Mouse (Mus musculus): ENCODE results near the gene Krcc1. TPM values are rescaled to one million over a fixed set of nuclear protein-coding genes. Genes with fewer than 3 reads are reported as not detected.

Krcc1 gene
- polyA plus RNA-seq (2015; fragmentation: Nextera tagmentation; extraction: Ambion mirVana) = 24.2 and 25.5 TPM in 2 replicates

- peaks cover 13% of the 10 kb centered on the region for H3K4me1 ChIP-seq (replicated peaks)
- peak within 1 kb of the TSS; percentile 98 for H3K9ac ChIP-seq
- H3K27me3 ChIP-seq = no peaks in the 10 kb centered on the region
- H3K4me3 ChIP-seq = peak within 1 kb of the TSS; percentile 90
- peak; percentile 95 for ATAC-seq (ENCODE audit: low FRiP score)
- H3K27ac ChIP-seq = peak within 1 kb of the TSS; percentile 97
- H3K36me3 ChIP-seq = no peaks in the 10 kb centered on the region
- peak within 1 kb of the TSS; percentile 73 for H3K4me2 ChIP-seq
- no peaks in the 10 kb centered on the region for H3K9me3 ChIP-seq
- WGBS = under 1% methylated on average over 65 of the region's 84 CpGs
Observed at GRCm38 (mm10) chr6:71271389-71272315, at the start of gene Krcc1. Gene Krcc1, plus strand, starts transcription at chr6:71271677.

DNA sequence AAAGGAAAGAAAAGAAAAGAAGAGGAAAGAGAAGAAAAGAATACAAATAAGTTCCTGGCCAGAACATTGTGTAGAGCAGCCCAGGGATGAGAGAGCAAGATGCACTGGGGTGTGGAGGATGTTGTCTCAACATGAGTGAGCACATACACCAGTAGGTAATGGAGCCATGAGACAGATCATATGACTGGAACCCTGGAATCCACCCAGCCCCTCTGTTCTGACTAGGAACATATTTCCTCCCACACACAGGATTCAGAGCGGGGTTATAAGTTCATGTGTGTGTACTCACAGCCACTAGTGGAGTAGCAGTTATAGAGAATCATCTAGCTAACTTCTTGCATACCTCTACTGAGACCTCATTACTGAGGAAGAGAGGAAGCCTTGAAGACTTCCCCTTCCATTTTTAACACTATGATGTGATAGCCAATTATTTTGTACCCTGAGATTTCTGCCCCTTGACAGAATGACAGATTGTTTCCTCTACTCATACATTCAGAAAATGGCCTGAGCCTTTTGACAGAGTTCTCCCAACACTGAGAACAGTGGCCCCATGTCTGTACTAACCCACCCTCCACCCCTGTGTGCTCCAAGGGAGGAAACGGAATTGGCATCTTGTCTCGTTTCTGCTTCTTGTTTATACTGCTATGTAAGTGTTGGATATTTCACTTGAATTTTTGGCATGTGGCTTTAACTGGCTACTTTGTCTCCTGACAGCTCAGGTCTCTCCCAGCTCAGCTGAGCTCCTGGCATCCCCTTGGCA, 47.1 kb upstream of the Krcc1 start:
- H3K4me2 ChIP-seq = no peak overlapping the region
- peaks cover 9% of the 10 kb centered on the region for H3K4me1 ChIP-seq (replicated peaks)
- no peak for ATAC-seq (ENCODE audit: low FRiP score)
- no peak overlapping the region for H3K27ac ChIP-seq
- 86% methylated on average over 3 of the region's 3 CpGs for WGBS
- no peaks in the 10 kb centered on the region for H3K36me3 ChIP-seq
- H3K9ac ChIP-seq = no peak overlapping the region
- H3K9me3 ChIP-seq = no peaks in the 10 kb centered on the region
- no peaks in the 10 kb centered on the region for H3K27me3 ChIP-seq
- no peak overlapping the region for H3K4me3 ChIP-seq

DNA sequence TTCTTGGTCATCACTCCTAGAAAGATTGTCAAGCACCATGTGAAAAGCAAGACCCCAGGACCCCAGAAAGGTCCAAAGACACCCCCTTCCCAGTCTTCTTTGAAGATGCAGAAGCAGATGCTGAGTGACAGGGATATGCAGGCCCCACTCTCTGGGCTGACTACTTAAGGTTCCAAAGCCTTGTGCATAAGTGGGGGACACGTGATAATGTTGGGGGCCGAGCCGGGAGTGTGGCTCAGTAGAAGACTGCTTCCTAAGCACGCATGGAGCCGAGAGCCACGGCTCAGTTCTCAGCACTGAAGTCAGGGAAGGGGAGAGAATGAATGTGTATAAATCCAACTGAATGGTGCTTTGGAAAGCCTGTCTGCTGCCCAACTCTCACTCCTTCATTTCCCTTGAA, 44.9 kb upstream of the Krcc1 start:
- Histone ChIP-seq H3K4me1 (replicated peaks) (peaks cover 9% of the 10 kb centered on the region), H3K9ac (no peak overlapping the region; the same call in 1 of the 2 replicates), H3K36me3 (no peaks in the 10 kb centered on the region), H3K9me3 (no peaks in the 10 kb centered on the region), H3K4me3 (no peak overlapping the region), H3K4me2 (no peak overlapping the region), H3K27me3 (no peaks in the 10 kb centered on the region), H3K27ac (no peak overlapping the region)
- 27% methylated on average over 6 of the region's 6 CpGs for WGBS
- no peak for ATAC-seq (ENCODE audit: low FRiP score)

- WGBS = 2% methylated on average over 7 of the region's 7 CpGs
Observed at GRCm38 (mm10) chr6:71227157-71227770, 44.2 kb upstream of the Krcc1 start.

DNA sequence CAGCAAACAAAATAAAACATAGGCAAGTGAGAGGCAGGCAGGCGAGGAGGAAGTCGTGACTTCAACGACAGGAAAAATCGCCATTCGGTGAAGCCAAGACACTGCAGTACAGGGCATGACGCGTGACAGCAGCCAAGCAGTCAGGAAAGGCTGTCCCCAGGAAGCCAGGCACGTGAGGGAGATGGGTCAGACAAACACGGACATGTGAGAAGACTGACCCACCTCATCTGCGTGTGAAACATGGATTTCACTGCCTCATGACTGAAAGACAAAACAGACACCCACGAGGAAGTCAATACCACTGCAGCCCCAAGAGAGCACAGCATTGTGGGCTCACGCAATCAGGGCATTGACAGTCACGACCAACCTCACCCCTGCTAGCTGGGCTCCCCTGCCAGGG, 36.4 kb upstream of the Krcc1 start:
- H3K4me1 ChIP-seq (replicated peaks) = no peaks in the 10 kb centered on the region
- no peak overlapping the region for H3K4me2 ChIP-seq
- H3K36me3 ChIP-seq = no peaks in the 10 kb centered on the region
- no peak overlapping the region for H3K27ac ChIP-seq
- H3K9me3 ChIP-seq = no peaks in the 10 kb centered on the region
- no peak overlapping the region for H3K4me3 ChIP-seq
- H3K27me3 ChIP-seq = no peaks in the 10 kb centered on the region
- no peak overlapping the region for H3K9ac ChIP-seq
- ATAC-seq (ENCODE audit: low FRiP score) = no peak
- WGBS = 80% methylated on average over 13 of the region's 13 CpGs

More at GRCm38 (mm10) chr6:71227157-71227770, 44.2 kb upstream of the Krcc1 start:
- H3K36me3 ChIP-seq = no peaks in the 10 kb centered on the region
- H3K9me3 ChIP-seq = no peaks in the 10 kb centered on the region
- no peak overlapping the region for H3K4me3 ChIP-seq
- ATAC-seq (ENCODE audit: low FRiP score) = no peak
- H3K9ac ChIP-seq = no peak overlapping the region
- no peak overlapping the region for H3K4me2 ChIP-seq
- peaks cover 9% of the 10 kb centered on the region for H3K4me1 ChIP-seq (replicated peaks)
- no peak overlapping the region for H3K27ac ChIP-seq
- no peaks in the 10 kb centered on the region for H3K27me3 ChIP-seq

DNA sequence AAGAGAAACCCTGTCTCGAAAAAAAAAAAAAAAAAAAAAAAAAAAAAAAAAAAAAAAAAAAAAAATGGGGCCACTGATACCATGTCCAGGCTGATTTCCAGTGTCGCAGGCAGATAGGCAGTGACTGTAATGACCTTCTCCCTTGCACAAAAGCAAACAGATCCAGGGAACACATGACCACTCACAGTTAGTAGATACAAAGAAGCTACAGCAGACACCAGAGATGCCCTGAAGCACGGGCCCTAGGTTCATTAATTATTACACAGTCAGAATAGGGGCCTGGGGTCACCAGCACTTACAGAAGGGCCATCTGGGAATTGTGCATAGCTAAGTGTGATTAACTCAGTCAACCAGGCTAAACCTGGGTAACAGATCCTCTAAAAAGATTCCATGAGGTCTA, 35.5 kb upstream of the Krcc1 start:
- Histone ChIP-seq H3K9ac (no peak overlapping the region), H3K27ac (no peak overlapping the region), H3K36me3 (no peaks in the 10 kb centered on the region), H3K27me3 (no peaks in the 10 kb centered on the region), H3K4me2 (no peak overlapping the region), H3K4me3 (no peak overlapping the region), H3K4me1 (replicated peaks) (no peaks in the 10 kb centered on the region), H3K9me3 (no peaks in the 10 kb centered on the region)
- 61% methylated on average over 3 of the region's 3 CpGs for WGBS
- no peak for ATAC-seq (ENCODE audit: low FRiP score)

GRCm38 (mm10) chr6:71236506-71236905, 35.0 kb upstream of the Krcc1 start:
- Histone ChIP-seq H3K27me3 (no peaks in the 10 kb centered on the region), H3K4me1 (replicated peaks) (no peaks in the 10 kb centered on the region), H3K27ac (no peak overlapping the region), H3K36me3 (no peaks in the 10 kb centered on the region), H3K9ac (no peak overlapping the region), H3K4me2 (no peak overlapping the region), H3K9me3 (no peaks in the 10 kb centered on the region), H3K4me3 (no peak overlapping the region)
- ATAC-seq (ENCODE audit: low FRiP score) = no peak
- WGBS = 81% methylated on average over 6 of the region's 6 CpGs

GRCm38 (mm10) chr6:71237031-71237431, 34.4 kb upstream of the Krcc1 start:
- Histone ChIP-seq H3K36me3 (no peaks in the 10 kb centered on the region), H3K4me1 (replicated peaks) (no peaks in the 10 kb centered on the region), H3K9me3 (no peaks in the 10 kb centered on the region), H3K27me3 (no peaks in the 10 kb centered on the region), H3K4me3 (no peak overlapping the region), H3K4me2 (no peak overlapping the region), H3K9ac (no peak overlapping the region), H3K27ac (no peak overlapping the region)
- ATAC-seq (ENCODE audit: low FRiP score) = no peak
- 92% methylated on average over 6 of the region's 6 CpGs for WGBS

DNA sequence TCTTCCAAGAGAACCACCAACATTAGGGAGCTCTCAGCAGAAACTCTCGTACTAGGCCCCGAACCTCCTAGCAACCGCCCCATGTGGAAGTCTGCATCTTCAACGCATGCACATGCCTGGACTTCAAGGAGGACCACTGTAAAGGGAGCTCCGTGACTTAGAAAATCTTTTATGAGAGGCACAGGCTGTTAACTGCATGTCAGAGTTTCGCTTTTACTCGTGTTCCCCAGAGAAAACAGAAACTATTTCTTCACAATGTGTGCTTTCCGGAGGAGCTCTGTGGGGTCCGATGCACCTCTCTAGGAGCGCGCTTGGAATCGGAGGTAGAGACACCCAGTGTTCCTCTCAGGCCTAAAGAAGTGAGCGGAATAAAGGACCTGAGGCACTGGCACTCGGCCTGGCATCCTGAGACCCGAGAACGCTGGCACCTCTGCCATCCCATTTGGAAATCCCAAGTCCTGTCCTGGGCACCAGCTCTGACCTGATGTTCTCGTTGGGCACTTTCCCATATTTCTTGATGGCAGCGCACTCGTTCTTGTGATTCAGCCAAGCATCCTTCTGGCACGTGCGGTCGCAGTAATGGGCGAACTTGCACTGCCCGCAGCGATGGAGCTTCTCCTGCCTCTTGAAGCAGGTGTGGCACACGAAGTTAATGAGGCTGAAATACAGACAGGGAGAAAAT, 32.3 kb upstream of the Krcc1 start:
- no peak overlapping the region for H3K9ac ChIP-seq
- no peaks in the 10 kb centered on the region for H3K4me1 ChIP-seq (replicated peaks)
- H3K27me3 ChIP-seq = no peaks in the 10 kb centered on the region
- no peak overlapping the region for H3K4me2 ChIP-seq
- no peak for ATAC-seq (ENCODE audit: low FRiP score)
- no peaks in the 10 kb centered on the region for H3K9me3 ChIP-seq
- H3K4me3 ChIP-seq = no peak overlapping the region
- no peaks in the 10 kb centered on the region for H3K36me3 ChIP-seq
- 89% methylated on average over 26 of the region's 26 CpGs for WGBS
- no peak overlapping the region for H3K27ac ChIP-seq

DNA sequence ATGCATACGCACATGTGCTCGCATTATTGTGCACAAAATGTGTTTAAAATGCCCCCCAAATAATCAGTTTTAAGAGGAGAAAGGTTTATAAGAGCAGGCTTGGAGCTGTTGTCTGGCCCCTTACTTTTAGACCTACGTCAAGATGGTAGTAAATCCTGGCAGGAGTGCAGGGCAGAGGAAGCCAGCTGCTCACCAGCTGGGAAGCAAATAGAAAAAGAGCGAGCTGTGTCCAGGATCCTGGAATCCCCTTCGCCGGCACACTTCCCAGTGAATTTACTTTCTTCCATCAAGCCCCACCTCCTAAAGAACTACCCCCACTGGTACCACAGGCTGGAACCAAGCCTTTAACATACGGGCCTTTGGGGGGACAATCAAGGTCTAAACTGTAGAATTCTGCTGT, 30.6 kb upstream of the Krcc1 start:
- Histone ChIP-seq H3K27me3 (no peaks in the 10 kb centered on the region), H3K9me3 (no peaks in the 10 kb centered on the region), H3K9ac (no peak overlapping the region), H3K36me3 (no peaks in the 10 kb centered on the region), H3K4me1 (replicated peaks) (no peaks in the 10 kb centered on the region), H3K4me3 (no peak overlapping the region), H3K4me2 (no peak overlapping the region), H3K27ac (no peak overlapping the region)
- WGBS = 90% methylated on average over 7 of the region's 7 CpGs
- no peak for ATAC-seq (ENCODE audit: low FRiP score)

DNA sequence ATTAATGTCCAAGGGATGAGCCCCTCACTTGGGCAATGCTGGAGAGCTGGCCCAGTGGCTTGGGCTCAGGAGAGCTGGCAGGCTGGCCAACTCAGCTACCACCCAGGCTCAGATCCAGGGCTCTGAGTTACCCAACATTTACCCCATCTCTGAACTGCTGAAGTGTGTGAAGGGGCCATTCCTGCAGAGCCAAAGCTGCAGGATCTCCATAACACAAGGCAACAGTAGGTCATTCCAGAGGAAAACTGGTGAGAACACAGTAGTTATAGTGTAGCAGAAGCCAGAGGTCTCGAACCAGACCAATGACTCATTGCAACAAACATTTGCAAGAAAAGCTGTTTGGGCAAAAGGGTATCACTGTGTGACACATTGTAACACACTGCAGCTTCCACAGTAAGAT, 28.7 kb upstream of the Krcc1 start:
- H3K9me3 ChIP-seq = no peaks in the 10 kb centered on the region
- H3K4me1 ChIP-seq (replicated peaks) = no peaks in the 10 kb centered on the region
- no peaks in the 10 kb centered on the region for H3K36me3 ChIP-seq
- H3K4me3 ChIP-seq = no peak overlapping the region
- no peak overlapping the region for H3K4me2 ChIP-seq
- H3K27ac ChIP-seq = no peak overlapping the region
- H3K27me3 ChIP-seq = no peaks in the 10 kb centered on the region
- no peak for ATAC-seq (ENCODE audit: low FRiP score)
- 86% methylated on average over 1 of the region's 1 CpGs for WGBS
- H3K9ac ChIP-seq = no peak overlapping the region

DNA sequence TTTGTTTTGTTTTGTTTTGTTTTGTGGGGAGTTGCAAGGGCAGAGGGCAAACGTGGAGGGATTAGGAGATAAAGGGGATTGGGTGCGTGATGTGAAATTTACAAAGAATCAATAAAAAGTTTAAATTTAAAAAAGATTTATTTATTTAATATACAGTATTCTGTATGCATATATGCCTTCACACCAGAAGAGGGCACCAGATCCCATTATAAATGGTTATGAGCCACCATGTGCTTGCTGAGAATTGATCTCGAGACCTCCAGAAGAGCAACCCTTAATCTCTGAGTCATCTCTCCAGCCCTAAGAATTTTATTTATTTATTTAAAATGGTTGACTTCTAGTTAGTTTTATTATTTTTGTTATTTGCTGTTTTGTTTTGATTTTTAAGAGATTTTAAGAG, 28.2 kb upstream of the Krcc1 start:
- Histone ChIP-seq H3K4me1 (replicated peaks) (no peaks in the 10 kb centered on the region), H3K27me3 (no peaks in the 10 kb centered on the region), H3K9me3 (no peaks in the 10 kb centered on the region), H3K4me2 (no peak overlapping the region), H3K27ac (no peak overlapping the region), H3K36me3 (no peaks in the 10 kb centered on the region), H3K4me3 (no peak overlapping the region), H3K9ac (no peak overlapping the region)
- WGBS = 87% methylated on average over 3 of the region's 3 CpGs
- ATAC-seq (ENCODE audit: low FRiP score) = no peak

Measured in hindbrain, embryonic 13.5 days (tissue).